Mouse (Mus musculus) stomach, postnatal 0 days (tissue): ENCODE results near the gene Tbrg4.

Source experiments
- CTCF ChIP-seq: IDR thresholded peaks from 2 replicates; pipeline ENCODE4 v1.5.1; 2016; ENCODE audit warnings: antibody characterized with exemption, low read depth, mild to moderate bottlenecking, moderate library complexity
- EP300 ChIP-seq: optimal IDR thresholded peaks from 2 replicates; pipeline ENCODE3; 2016; ENCODE audit warnings: antibody characterized with exemption

DNA sequence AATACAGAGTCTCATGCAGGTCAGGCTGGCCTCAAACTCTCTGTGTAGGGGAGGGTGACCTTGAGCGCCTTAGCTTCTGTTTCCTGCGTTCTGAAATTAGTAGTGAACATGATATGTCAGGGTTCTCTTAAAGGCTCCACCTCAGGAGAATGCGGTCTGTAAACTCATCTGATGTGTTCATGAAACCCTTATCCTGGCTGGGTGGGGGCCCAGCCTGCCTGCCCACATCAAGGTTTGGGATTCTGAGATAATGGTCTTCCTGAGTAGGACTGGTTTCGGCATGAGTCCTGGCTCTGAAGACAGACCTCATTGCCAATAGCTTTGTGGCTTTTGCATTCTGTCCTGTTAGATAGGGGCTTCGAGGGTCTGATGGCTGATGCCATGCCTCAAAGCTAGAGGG is 30.5 kb downstream of the Tbrg4 start:
- no peak for TF ChIP-seq CTCF
- no peak for TF ChIP-seq EP300
